Mouse (Mus musculus): ENCODE results near the gene Tmem87a.

Gene Tmem87a

GRCm38 (mm10) chr2:120366501-120366900 lies 37.4 kb downstream of the Tmem87a start:
- DNase-seq (ENCODE audit: low spot score in 2 of 2): no peak

GRCm38 (mm10) chr2:120360425-120360824 lies 43.5 kb downstream of the Tmem87a start:
- DNase-seq (ENCODE audit: low spot score in 2 of 2): no peak

- DNase-seq (ENCODE audit: low spot score in 2 of 2): peak; percentile 80 to 88
Observed at GRCm38 (mm10) chr2:120352682-120353646, 50.9 kb downstream of the Tmem87a start, which contains the start of gene Vps39. Gene Vps39, minus strand, starts transcription at chr2:120353137.

- no peak for DNase-seq (ENCODE audit: low spot score in 2 of 2)
Observed at GRCm38 (mm10) chr2:120351321-120351720, 52.6 kb downstream of the Tmem87a start.

GRCm38 (mm10) chr2:120348120-120348519 lies 55.8 kb downstream of the Tmem87a start:
- DNase-seq (ENCODE audit: low spot score in 2 of 2): no peak

- no peak for DNase-seq (ENCODE audit: low spot score in 2 of 2)
Observed at GRCm38 (mm10) chr2:120341741-120342140, 62.2 kb downstream of the Tmem87a start.

GRCm38 (mm10) chr2:120337886-120338285 lies 66.0 kb downstream of the Tmem87a start:
- DNase-seq (ENCODE audit: low spot score in 2 of 2): no peak

- no peak for DNase-seq (ENCODE audit: low spot score in 2 of 2)
Observed at GRCm38 (mm10) chr2:120331575-120331974, 72.3 kb downstream of the Tmem87a start.

GRCm38 (mm10) chr2:120315077-120315476 lies 88.8 kb downstream of the Tmem87a start:
- no peak for DNase-seq (ENCODE audit: low spot score in 2 of 2)

- DNase-seq (ENCODE audit: low spot score in 2 of 2): no peak
Observed at GRCm38 (mm10) chr2:120314487-120314886, 89.4 kb downstream of the Tmem87a start.

GRCm38 (mm10) chr2:120313976-120314375 lies 89.9 kb downstream of the Tmem87a start, which contains the start of gene Pla2g4f:
Gene Pla2g4f, minus strand, starts transcription at chr2:120314165.
- no peak for DNase-seq (ENCODE audit: low spot score in 2 of 2)

GRCm38 (mm10) chr2:120312276-120312825 lies 91.6 kb downstream of the Tmem87a start:
- no peak for DNase-seq (ENCODE audit: low spot score in 2 of 2)

All from thymus, postnatal 10 days (tissue).